Mouse (Mus musculus) activated CD4-positive, CD25-positive, alpha-beta regulatory T cell, adult 9 weeks (primary cell): Measurements from ENCODE around the gene Ppp1r35. TPM values are rescaled to one million over a fixed set of nuclear protein-coding genes. Genes with fewer than 3 reads are reported as not detected.

Experiments
- polyA plus RNA-seq: library from polyadenylated mRNA; unstranded; fragments of 100-300 nt; shearing (Covaris generic); gene quantifications from one replicate; pipeline ENCODE4 v1.2.1, GENCODE M21; 2017

Ppp1r35 gene
- 27.6 TPM for polyA plus RNA-seq

GRCm38 (mm10) chr5:137778635-137779034, at the start of gene Ppp1r35:
Ppp1r35 (plus strand) TSS chr5:137778849.

GRCm38 (mm10) chr5:137741023-137741931, 37.4 kb upstream of the Ppp1r35 start, which contains the start of gene Nyap1:
Nyap1 (minus strand) TSS chr5:137741607.

DNA sequence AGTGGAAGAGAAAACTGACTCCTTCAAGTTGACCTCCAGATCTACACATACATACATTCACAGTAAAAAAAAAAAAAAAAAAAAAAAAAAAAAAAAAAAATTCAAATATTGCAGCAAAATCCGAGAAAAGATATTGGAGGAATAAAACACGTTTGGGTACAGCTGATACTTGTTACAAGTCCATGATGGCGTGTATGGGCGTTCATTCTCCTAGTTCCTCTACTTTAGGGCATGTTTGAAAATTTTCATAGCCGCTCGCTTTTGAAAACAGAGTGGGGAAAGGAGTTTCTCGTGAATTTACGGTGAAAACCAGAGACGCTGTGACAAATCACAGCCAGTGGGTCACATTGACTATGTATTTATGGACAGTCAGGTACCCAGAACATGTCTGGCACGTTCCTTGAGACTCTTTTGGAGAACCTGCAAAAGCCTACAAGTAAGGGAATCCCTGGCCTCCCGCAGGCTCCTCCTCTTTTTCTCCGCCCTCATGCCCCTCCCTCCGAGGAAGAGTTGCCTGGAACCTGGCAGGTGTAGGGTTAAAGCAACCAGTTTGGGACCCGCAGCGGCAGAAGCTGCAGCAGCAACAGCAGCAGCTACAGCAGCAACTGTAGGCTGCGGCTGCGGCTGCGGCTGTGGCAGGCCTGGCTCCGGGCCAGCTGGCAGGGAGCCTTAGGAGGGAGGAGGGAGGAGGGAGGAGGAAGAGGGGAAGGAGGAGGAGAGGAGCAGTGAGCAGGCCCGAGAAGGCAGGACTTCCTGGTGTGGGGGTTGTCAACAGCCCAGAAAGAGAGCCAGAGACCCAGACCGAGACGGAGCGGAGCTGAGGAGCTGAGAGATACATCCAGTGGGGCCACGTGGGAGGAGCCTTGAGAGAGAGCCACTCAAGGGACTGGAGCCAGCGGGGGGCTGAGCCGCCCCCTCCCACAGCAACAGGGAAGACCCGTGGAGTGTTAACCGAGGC, 33.2 kb upstream of the Ppp1r35 start, which contains the start of gene Tsc22d4:
Tsc22d4 (plus strand) TSS at position 517 of the 958 bp plus-strand sequence.

GRCm38 (mm10) chr5:137787151-137787928, 8.7 kb downstream of the Ppp1r35 start, which contains the start of the genes Mepce and Zcwpw1:
Mepce (minus strand) TSS chr5:137787655.
Zcwpw1 (plus strand) TSS chr5:137787798.

Other genes with a start within 250 kb of the Ppp1r35 start
- gene Epo, start 245.6 kb upstream of the Ppp1r35 start, polyA plus RNA-seq = not detected
- gene Gnb2, start 245.3 kb upstream of the Ppp1r35 start, polyA plus RNA-seq = 216 TPM
- not detected for gene Actl6b, start 225.3 kb upstream of the Ppp1r35 start, polyA plus RNA-seq
- gene Tfr2, start 209.0 kb upstream of the Ppp1r35 start, polyA plus RNA-seq = 0.68 TPM
- 94.8 TPM for gene Mospd3, start 177.8 kb upstream of the Ppp1r35 start, polyA plus RNA-seq
- 2.3 TPM for gene Pcolce, start 165.1 kb upstream of the Ppp1r35 start, polyA plus RNA-seq
- gene Fbxo24, start 149.8 kb upstream of the Ppp1r35 start, polyA plus RNA-seq = 0.40 TPM
- 322 TPM for gene Lrch4, start 149.7 kb upstream of the Ppp1r35 start, polyA plus RNA-seq
- 81.4 TPM for gene Gm20605, start 149.7 kb upstream of the Ppp1r35 start, polyA plus RNA-seq
- 137 TPM for gene Sap25, start 137.5 kb upstream of the Ppp1r35 start, polyA plus RNA-seq
- gene Irs3, start 133.1 kb upstream of the Ppp1r35 start, polyA plus RNA-seq = not detected
- gene Agfg2, start 94.1 kb upstream of the Ppp1r35 start, polyA plus RNA-seq = 31.3 TPM
- 1.7 TPM for gene Nyap1, start 37.2 kb upstream of the Ppp1r35 start, polyA plus RNA-seq
- 458 TPM for gene Tsc22d4, start 33.1 kb upstream of the Ppp1r35 start, polyA plus RNA-seq
- 17.9 TPM for gene Mepce, start 8.8 kb downstream of the Ppp1r35 start, polyA plus RNA-seq
- 10.8 TPM for gene Zcwpw1, start 8.9 kb downstream of the Ppp1r35 start, polyA plus RNA-seq
- 1.9 TPM for gene Pilra, start 57.4 kb downstream of the Ppp1r35 start, polyA plus RNA-seq
- gene Pilrb1, start 79.3 kb downstream of the Ppp1r35 start, polyA plus RNA-seq = 0.88 TPM
- gene Pilrb2, start 93.0 kb downstream of the Ppp1r35 start, polyA plus RNA-seq = 0.77 TPM
- gene Cyp3a13, start 142.8 kb downstream of the Ppp1r35 start, polyA plus RNA-seq = not detected
- not detected for gene Gjc3, start 184.2 kb downstream of the Ppp1r35 start, polyA plus RNA-seq
- not detected for gene Azgp1, start 202.7 kb downstream of the Ppp1r35 start, polyA plus RNA-seq
- gene Smok3a, start 242.4 kb downstream of the Ppp1r35 start, polyA plus RNA-seq = not detected
- gene Smok3b, start 242.6 kb downstream of the Ppp1r35 start, polyA plus RNA-seq = not detected